Mouse (Mus musculus): ENCODE results near the gene Thoc2. TPM values are rescaled to one million over a fixed set of nuclear protein-coding genes. Genes with fewer than 3 reads are reported as not detected.
"Not testable (repeated sequence)": the region's sequence is repeated elsewhere in the genome, so short reads cannot be mapped to it uniquely, and the experiment has no call there.

The Thoc2 gene
- 69.0 TPM in 2 replicates for polyA plus RNA-seq (2016; fragmentation: Nextera tagmentation; extraction: Ambion mirVana)

DNA sequence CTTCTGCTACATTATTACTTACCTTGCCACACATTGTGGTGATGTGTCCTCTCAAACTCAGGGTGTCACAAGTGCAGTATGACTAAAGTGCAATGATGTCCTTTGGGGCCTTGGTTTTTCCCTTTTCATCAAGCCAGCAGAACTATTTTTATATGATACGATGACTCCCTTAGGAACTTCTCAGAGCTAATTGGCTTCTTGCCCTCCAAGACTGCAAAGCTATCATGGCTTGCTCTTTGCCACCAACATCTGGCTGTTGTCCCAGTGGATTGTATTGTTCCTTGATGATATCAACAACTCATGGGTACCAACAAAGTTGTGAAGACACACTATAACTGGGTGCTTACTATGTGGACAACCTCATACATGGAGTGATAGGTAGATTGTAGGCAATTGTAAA is at the start of gene Thoc2:
TSS of gene Thoc2 (minus strand) at position 101 of the 400 bp plus-strand sequence.
- H3K4me1 ChIP-seq (replicated peaks) = no peaks in the 10 kb centered on the region
- no peak for ATAC-seq (ENCODE audit: insufficient number of reproducible peaks, low FRiP score)
- no peaks in the 10 kb centered on the region for H3K27me3 ChIP-seq (replicated peaks)
- no peak within 1 kb of the TSS for H3K9ac ChIP-seq
- no peaks in the 10 kb centered on the region for H3K9me3 ChIP-seq (replicated peaks)
- no peaks in the 10 kb centered on the region for H3K36me3 ChIP-seq
- H3K4me3 ChIP-seq = no peak within 1 kb of the TSS
- H3K4me2 ChIP-seq = no peak within 1 kb of the TSS
- WGBS = 78% methylated on average over 1 of the region's 1 CpGs
- H3K27ac ChIP-seq (ENCODE audit: poor library complexity, severe bottlenecking) = no peak within 1 kb of the TSS

DNA sequence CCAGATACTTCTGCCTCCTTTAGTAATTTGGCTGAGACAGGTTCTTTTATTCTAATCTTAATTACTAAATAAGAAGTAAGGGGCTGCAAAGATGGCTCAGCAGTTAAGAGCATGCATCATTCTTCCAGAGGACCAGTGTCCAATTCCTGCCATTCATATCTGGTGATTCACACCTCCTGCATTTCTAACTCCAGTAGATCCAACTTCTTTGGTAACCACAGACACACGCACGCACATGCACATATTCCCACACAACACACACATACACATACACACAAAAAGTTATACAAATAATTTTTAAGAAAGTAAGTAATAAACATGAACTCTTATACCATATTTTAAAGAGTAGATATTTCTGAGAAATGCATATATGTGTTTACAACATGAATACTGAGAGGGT is 49.6 kb upstream of the Thoc2 start:
- H3K9ac ChIP-seq = no peak overlapping the region
- no peaks in the 10 kb centered on the region for H3K36me3 ChIP-seq
- H3K4me3 ChIP-seq = no peak overlapping the region
- ATAC-seq (ENCODE audit: insufficient number of reproducible peaks, low FRiP score) = no peak
- no peaks in the 10 kb centered on the region for H3K27me3 ChIP-seq (replicated peaks)
- H3K4me1 ChIP-seq (replicated peaks) = no peaks in the 10 kb centered on the region
- H3K27ac ChIP-seq (ENCODE audit: poor library complexity, severe bottlenecking) = no peak overlapping the region
- H3K4me2 ChIP-seq = no peak overlapping the region
- WGBS = 79% methylated on average over 2 of the region's 2 CpGs
- peaks cover 3% of the 10 kb centered on the region; the same call in 1 of the 2 replicates for H3K9me3 ChIP-seq (replicated peaks)

DNA sequence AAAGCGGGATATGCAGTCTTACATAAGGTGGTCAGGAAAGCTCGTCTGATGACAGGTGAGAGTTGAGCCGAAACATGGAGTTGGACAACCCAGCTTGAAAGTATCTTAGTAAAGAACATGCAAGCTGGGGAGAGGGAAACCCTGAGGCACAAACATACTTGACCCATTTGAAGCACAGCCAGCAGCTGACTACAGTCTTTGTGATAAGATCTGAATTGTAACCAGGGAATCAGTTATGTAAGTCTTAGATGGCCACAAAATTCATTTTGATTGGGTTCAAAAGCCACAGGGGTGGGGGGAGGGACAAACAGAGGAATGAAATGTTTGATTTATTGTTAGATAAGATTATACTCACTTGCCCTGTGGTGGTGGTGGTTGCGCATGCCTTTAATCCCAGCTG is 48.9 kb upstream of the Thoc2 start:
- no peaks in the 10 kb centered on the region for H3K27me3 ChIP-seq (replicated peaks)
- H3K9ac ChIP-seq = no peak overlapping the region
- no peaks in the 10 kb centered on the region for H3K36me3 ChIP-seq
- H3K4me2 ChIP-seq = no peak overlapping the region
- WGBS = 92% methylated on average over 4 of the region's 4 CpGs
- ATAC-seq (ENCODE audit: insufficient number of reproducible peaks, low FRiP score) = no peak
- no peaks in the 10 kb centered on the region for H3K4me1 ChIP-seq (replicated peaks)
- no peak overlapping the region for H3K4me3 ChIP-seq
- no peak overlapping the region for H3K27ac ChIP-seq (ENCODE audit: poor library complexity, severe bottlenecking)
- no peaks in the 10 kb centered on the region for H3K9me3 ChIP-seq (replicated peaks)

DNA sequence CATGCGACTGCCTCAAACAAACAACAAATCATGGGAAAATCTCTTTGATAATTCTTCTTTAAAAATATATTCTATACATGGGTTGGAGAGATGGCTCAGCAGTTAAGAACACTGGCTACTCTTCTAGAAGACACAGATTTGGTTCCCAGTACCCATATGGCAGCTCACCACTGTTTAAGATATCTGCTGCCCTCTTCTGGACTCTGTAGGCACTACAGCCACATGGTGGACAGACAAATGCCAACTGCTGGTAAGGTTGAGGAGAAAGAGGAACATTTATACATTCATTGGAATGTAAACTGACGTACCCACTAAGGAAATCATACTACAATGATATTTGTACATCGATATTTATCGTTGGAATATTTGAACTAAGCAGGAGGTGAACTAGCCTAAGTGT is 36.7 kb upstream of the Thoc2 start:
- no peaks in the 10 kb centered on the region for H3K4me1 ChIP-seq (replicated peaks)
- WGBS = 54% methylated on average over 4 of the region's 4 CpGs
- H3K27ac ChIP-seq (ENCODE audit: poor library complexity, severe bottlenecking) = no peak overlapping the region
- H3K27me3 ChIP-seq (replicated peaks) = no peaks in the 10 kb centered on the region
- no peak overlapping the region for H3K4me2 ChIP-seq
- H3K36me3 ChIP-seq = no peaks in the 10 kb centered on the region
- no peaks in the 10 kb centered on the region for H3K9me3 ChIP-seq (replicated peaks)
- no peak for ATAC-seq (ENCODE audit: insufficient number of reproducible peaks, low FRiP score)
- no peak overlapping the region for H3K4me3 ChIP-seq
- no peak overlapping the region for H3K9ac ChIP-seq

DNA sequence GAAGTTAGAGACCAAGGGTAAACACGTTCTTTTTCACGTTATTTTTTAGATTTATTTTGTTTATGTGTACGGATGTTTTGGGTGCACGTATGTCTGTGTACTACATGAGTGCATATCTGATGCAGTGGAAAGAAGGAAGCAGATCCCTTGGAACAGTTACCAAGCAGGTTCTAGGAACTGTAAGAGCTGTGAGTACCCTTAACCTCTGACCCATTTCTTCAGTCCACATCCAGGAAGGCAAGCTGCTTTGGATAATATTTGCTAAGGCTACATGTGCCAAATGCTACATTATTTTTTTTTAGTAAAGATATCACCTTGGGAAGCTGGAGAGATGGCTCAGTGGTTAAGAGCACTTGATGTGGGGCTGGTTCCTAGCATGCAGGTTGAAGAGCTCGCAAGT is 21.4 kb upstream of the Thoc2 start:
- H3K36me3 ChIP-seq = no peaks in the 10 kb centered on the region
- 89% methylated on average over 5 of the region's 5 CpGs for WGBS
- H3K4me3 ChIP-seq = no peak overlapping the region
- no peaks in the 10 kb centered on the region for H3K9me3 ChIP-seq (replicated peaks)
- H3K4me2 ChIP-seq = no peak overlapping the region
- no peaks in the 10 kb centered on the region for H3K27me3 ChIP-seq (replicated peaks)
- no peak overlapping the region for H3K27ac ChIP-seq (ENCODE audit: poor library complexity, severe bottlenecking)
- ATAC-seq (ENCODE audit: insufficient number of reproducible peaks, low FRiP score) = no peak
- no peaks in the 10 kb centered on the region for H3K4me1 ChIP-seq (replicated peaks)
- no peak overlapping the region for H3K9ac ChIP-seq

DNA sequence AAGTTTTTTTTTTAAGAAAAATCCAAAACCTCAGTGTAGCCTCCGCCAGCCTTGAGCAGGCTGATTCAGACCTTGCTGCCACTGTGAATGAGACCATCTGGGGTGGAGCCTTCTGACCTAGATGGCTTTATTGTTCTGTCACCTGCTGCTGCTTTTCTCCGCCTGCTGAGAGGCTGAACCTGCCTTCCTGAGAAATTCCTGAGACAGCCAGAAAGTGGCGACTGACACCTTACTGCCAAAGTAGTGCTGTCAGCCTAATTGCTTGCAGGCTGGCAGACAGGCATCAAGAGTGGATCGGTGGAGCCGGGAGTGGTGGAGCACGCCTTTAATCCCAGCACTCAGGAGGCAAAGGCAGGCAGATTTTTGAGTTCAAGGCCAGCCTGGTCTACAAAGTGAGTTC is 11.3 kb upstream of the Thoc2 start:
- not testable (repeated sequence) for H3K4me1 ChIP-seq (replicated peaks); H3K4me3 ChIP-seq; ATAC-seq (ENCODE audit: insufficient number of reproducible peaks, low FRiP score); H3K9me3 ChIP-seq (replicated peaks); H3K27ac ChIP-seq (ENCODE audit: poor library complexity, severe bottlenecking); H3K9ac ChIP-seq; H3K27me3 ChIP-seq (replicated peaks); H3K36me3 ChIP-seq; H3K4me2 ChIP-seq
- 51% methylated on average over 6 of the region's 6 CpGs for WGBS

DNA sequence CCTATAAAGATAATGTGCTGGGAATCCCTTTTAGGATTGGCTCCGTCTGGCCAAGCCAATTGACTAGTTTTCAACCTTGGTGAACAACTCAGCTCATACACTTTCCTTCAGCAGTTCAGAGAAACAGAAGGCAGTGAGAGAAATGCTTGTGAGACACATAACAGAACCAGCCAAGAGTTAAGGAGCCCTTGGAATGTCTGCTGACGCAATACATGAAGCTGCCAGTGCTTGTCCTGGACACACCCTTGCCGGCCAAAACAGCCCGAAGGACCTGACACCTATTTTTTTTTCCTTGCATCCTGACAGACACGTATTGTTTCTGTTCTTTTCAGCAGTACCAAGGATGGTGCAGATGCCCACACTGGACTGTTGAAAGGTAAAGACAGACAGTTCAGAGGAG is 4.2 kb upstream of the Thoc2 start:
- no peak overlapping the region for H3K4me2 ChIP-seq
- H3K4me1 ChIP-seq (replicated peaks) = no peaks in the 10 kb centered on the region
- no peak overlapping the region for H3K27ac ChIP-seq (ENCODE audit: poor library complexity, severe bottlenecking)
- ATAC-seq (ENCODE audit: insufficient number of reproducible peaks, low FRiP score) = no peak
- H3K4me3 ChIP-seq = no peak overlapping the region
- no peaks in the 10 kb centered on the region for H3K36me3 ChIP-seq
- 53% methylated on average over 5 of the region's 5 CpGs for WGBS
- no peak overlapping the region for H3K9ac ChIP-seq
- H3K27me3 ChIP-seq (replicated peaks) = no peaks in the 10 kb centered on the region
- H3K9me3 ChIP-seq (replicated peaks) = peaks cover 5% of the 10 kb centered on the region

DNA sequence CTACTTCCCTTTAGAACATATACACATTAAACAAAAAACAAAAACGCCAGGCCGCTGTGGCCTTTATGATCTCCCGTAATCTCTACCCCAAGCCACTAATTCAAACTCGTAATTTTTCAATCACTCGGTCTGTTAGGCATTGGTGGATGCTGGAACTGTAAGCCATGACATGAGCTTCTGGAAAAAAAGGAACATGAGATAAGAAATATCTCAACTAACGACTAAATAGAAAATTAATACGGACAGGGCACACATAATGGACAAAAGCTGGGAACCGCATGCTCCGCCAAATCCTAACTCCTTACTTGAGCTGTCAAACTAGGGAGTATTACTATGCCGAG is 8.4 kb downstream of the Thoc2 start:
- no peaks in the 10 kb centered on the region for H3K36me3 ChIP-seq
- H3K27ac ChIP-seq (ENCODE audit: poor library complexity, severe bottlenecking) = peak overlapping the region; percentile 94; the same call in 1 of the 2 replicates
- H3K9me3 ChIP-seq (replicated peaks) = peaks cover 8% of the 10 kb centered on the region; the same call in 1 of the 2 replicates
- no peak overlapping the region; the same call in 1 of the 2 replicates for H3K9ac ChIP-seq
- H3K4me3 ChIP-seq = peak overlapping the region; percentile 83
- ATAC-seq (ENCODE audit: insufficient number of reproducible peaks, low FRiP score) = no peak
- H3K4me2 ChIP-seq = peak overlapping the region; percentile 68
- 43% methylated on average over 10 of the region's 10 CpGs for WGBS
- H3K27me3 ChIP-seq (replicated peaks) = no peaks in the 10 kb centered on the region; the same call in 1 of the 2 replicates
- H3K4me1 ChIP-seq (replicated peaks) = peaks cover 3% of the 10 kb centered on the region; the same call in 1 of the 2 replicates

DNA sequence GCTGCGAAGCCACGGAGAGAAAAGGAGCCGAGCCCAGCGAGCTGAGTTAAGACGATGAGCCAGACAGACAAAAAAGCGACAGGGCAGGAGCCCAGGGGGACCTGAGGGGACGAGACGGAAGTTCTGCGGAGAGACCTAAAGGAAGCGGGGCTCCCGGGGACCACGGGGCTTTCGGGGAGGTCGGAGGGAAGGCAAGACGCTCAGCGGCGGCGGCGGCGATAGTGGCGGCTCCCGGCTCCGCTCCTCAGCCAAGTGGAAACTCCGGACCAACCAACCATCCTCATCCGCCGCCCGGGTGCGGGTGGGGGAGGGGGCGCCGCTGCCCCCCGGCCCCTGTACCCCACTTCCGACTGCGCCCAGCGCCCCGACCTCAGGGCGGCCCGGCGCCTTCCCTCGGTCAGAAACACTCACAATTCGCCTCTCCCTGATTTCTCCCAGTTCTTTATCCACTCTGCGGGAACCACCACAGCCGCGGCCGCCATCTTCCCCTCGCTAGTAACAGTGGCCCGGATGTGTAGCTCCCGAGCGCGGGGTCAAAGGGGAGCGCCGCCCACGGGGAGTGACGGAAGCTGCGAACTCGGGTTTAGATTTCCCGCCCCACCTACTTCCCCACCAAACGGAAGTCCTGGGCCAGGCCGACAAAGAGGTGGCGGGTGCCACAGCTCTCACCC is 8.9 kb downstream of the Thoc2 start:
- Histone ChIP-seq H3K9me3 (replicated peaks) (peaks cover 8% of the 10 kb centered on the region; the same call in 1 of the 2 replicates), H3K9ac (peak overlapping the region; percentile 86), H3K36me3 (no peaks in the 10 kb centered on the region), H3K27ac (ENCODE audit: poor library complexity, severe bottlenecking) (peak overlapping the region; percentile 94), H3K4me3 (peak overlapping the region; percentile 83), H3K4me1 (replicated peaks) (peaks cover 5% of the 10 kb centered on the region; the same call in 1 of the 2 replicates), H3K27me3 (replicated peaks) (no peaks in the 10 kb centered on the region; the same call in 1 of the 2 replicates), H3K4me2 (peak overlapping the region; percentile 68)
- peak; percentile 93 for ATAC-seq (ENCODE audit: insufficient number of reproducible peaks, low FRiP score)
- 17% methylated on average over 46 of the region's 59 CpGs for WGBS

DNA sequence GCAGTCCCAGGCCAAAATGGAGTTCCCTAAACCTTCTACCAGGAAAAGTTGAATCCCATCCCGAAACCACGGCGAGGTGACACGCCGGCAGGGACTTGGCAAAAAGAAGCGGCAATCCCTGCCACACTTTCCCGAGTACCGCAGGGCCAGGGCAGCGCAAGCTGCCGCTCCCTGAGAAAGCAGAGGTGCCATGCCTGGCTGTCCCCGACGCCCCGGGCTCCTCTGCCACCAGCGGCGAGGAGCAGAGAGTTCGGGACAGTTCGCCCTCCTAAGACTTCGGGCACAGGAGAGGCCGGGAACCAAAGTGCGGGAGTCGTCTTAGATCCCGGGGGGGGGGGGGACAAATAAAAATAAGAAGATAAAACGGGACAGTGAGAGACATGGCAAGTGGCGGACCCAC is 9.5 kb downstream of the Thoc2 start:
- ATAC-seq (ENCODE audit: insufficient number of reproducible peaks, low FRiP score) = peak; percentile 55; the same call in 1 of the 2 replicates

DNA sequence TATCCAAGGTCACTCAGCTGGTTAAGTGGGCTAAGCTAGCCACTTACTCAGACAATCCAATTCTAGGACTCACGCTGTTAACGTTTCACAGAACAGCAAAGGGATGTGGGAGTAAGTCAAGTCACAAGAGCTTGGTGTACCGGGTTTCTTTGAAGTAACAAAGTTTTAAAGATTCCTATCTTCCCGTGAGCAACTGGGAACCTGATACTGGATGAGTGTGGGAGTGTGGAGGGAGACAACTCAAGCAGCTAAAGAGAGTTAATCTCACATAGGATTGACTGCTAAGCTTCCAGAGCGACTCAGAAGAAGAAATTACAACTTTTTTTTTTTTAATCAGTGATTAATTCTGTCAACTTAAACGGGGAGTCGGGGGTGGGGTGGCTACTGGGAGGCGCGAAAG is 10.0 kb downstream of the Thoc2 start:
- Histone ChIP-seq H3K4me3 (peak overlapping the region; percentile 83), H3K4me1 (replicated peaks) (peaks cover 10% of the 10 kb centered on the region; the same call in 1 of the 2 replicates), H3K27me3 (replicated peaks) (no peaks in the 10 kb centered on the region; the same call in 1 of the 2 replicates), H3K27ac (ENCODE audit: poor library complexity, severe bottlenecking) (0 out of 2 replicates have a peak overlapping the region, but pooled peaks have one; percentile 94), H3K36me3 (no peaks in the 10 kb centered on the region), H3K9ac (peak overlapping the region; percentile 86), H3K9me3 (replicated peaks) (peaks cover 8% of the 10 kb centered on the region; the same call in 1 of the 2 replicates), H3K4me2 (peak overlapping the region; percentile 68)
- ATAC-seq (ENCODE audit: insufficient number of reproducible peaks, low FRiP score) = no peak
- 9% methylated on average over 9 of the region's 9 CpGs for WGBS

More for the DNA sequence above, 9.5 kb downstream of the Thoc2 start:
- H3K9me3 ChIP-seq (replicated peaks) = peaks cover 8% of the 10 kb centered on the region; the same call in 1 of the 2 replicates
- 13% methylated on average over 24 of the region's 24 CpGs for WGBS
- peak overlapping the region; percentile 86 for H3K9ac ChIP-seq
- no peaks in the 10 kb centered on the region; the same call in 1 of the 2 replicates for H3K27me3 ChIP-seq (replicated peaks)
- H3K27ac ChIP-seq (ENCODE audit: poor library complexity, severe bottlenecking) = peak overlapping the region; percentile 94
- peaks cover 10% of the 10 kb centered on the region; the same call in 1 of the 2 replicates for H3K4me1 ChIP-seq (replicated peaks)
- H3K36me3 ChIP-seq = no peaks in the 10 kb centered on the region
- H3K4me3 ChIP-seq = peak overlapping the region; percentile 83
- peak overlapping the region; percentile 68 for H3K4me2 ChIP-seq
